Mouse (Mus musculus) CD4-positive, CD25-positive, alpha-beta regulatory T cell, adult 2 months (primary cell): Measurements from ENCODE around the gene Meaf6.

ENCODE experiments used
- DNase-seq: peaks from one replicate; pipeline ENCODE4 v3.0.0-alpha.2; 2012; ENCODE audit warnings: low read depth, low spot score

Meaf6 gene

GRCm38 (mm10) chr4:125115710-125116089, 30.8 kb downstream of the Meaf6 start:
- DNase-seq: no peak

GRCm38 (mm10) chr4:125116090-125116861, 31.3 kb downstream of the Meaf6 start:
- DNase-seq: peak; percentile 25

GRCm38 (mm10) chr4:125116929-125117328, 32.0 kb downstream of the Meaf6 start:
- DNase-seq: peak; percentile 9

- peak; percentile 39 for DNase-seq
Measured at GRCm38 (mm10) chr4:125117902-125118320, 33.0 kb downstream of the Meaf6 start.

GRCm38 (mm10) chr4:125119070-125119469, 34.1 kb downstream of the Meaf6 start:
- DNase-seq: peak; percentile 36

- DNase-seq: peak; percentile 18
Measured at GRCm38 (mm10) chr4:125119721-125120120, 34.8 kb downstream of the Meaf6 start.

- peak; percentile 72 for DNase-seq
Measured at GRCm38 (mm10) chr4:125122431-125123278, 37.7 kb downstream of the Meaf6 start.

- peak; percentile 67 for DNase-seq
Measured at GRCm38 (mm10) chr4:125123279-125123671, 38.3 kb downstream of the Meaf6 start.

- peak; percentile 95 for DNase-seq
Measured at GRCm38 (mm10) chr4:125124424-125125209, 39.7 kb downstream of the Meaf6 start.

- peak; percentile 45 for DNase-seq
Measured at GRCm38 (mm10) chr4:125125361-125125921, 40.5 kb downstream of the Meaf6 start.

- peak; percentile 29 for DNase-seq
Measured at GRCm38 (mm10) chr4:125126186-125126585, 41.3 kb downstream of the Meaf6 start.

- DNase-seq: peak; percentile 38
Measured at GRCm38 (mm10) chr4:125126761-125127160, 41.8 kb downstream of the Meaf6 start.

- peak; percentile 97 for DNase-seq
Measured at GRCm38 (mm10) chr4:125127305-125128084, 42.6 kb downstream of the Meaf6 start, which contains the start of gene Zc3h12a. Gene Zc3h12a (minus strand): TSS chr4:125127840.

GRCm38 (mm10) chr4:125131493-125131892, 46.6 kb downstream of the Meaf6 start:
- DNase-seq: peak; percentile 42

- peak; percentile 89 for DNase-seq
Measured at GRCm38 (mm10) chr4:125132394-125132793, 47.5 kb downstream of the Meaf6 start.

GRCm38 (mm10) chr4:125134192-125134591, 49.3 kb downstream of the Meaf6 start:
- no peak for DNase-seq

- no peak for DNase-seq
Measured at GRCm38 (mm10) chr4:125134631-125135030, 49.7 kb downstream of the Meaf6 start.

- no peak for DNase-seq
Measured at GRCm38 (mm10) chr4:125135076-125135855, 50.3 kb downstream of the Meaf6 start.

GRCm38 (mm10) chr4:125136303-125136888, 51.5 kb downstream of the Meaf6 start:
- DNase-seq: no peak
